ENCODE assay signal across 16 mouse cellular contexts in genomic region chr10:69268061-69268643, GRCm38 (mm10). TPM values are rescaled to one million over a fixed set of nuclear protein-coding genes. Genes with fewer than 3 reads are reported as not detected.
A peak's percentile ranks its signal among the peaks of the same experiment; 100 is the strongest.
DNase-seq lines count a peak whose midpoint lies in the region; ATAC-seq and TF ChIP-seq lines count a peak whose summit lies in the region.
"Had no signal": no experiment of that assay in that cellular context is flagged by ENCODE, and none has a peak within 500 bp of the region (broad histone marks: within the 10 kb centered on the region; RNA-seq: fewer than 3 reads in every experiment).

No protein-coding gene starts in this region.

- no peak for ATAC-seq in hindbrain, postnatal 0 days
- no peak for ATAC-seq in midbrain, embryonic 11.5 days (ENCODE audit: low FRiP score)
- no peak for ATAC-seq in midbrain, embryonic 16.5 days
- no peak for ATAC-seq in heart, postnatal 0 days (ENCODE audit: insufficient read depth, low read depth)
- ATAC-seq in stomach, postnatal 0 days (ENCODE audit: low FRiP score, low TSS enrichment): no peak
- ATAC-seq in forebrain, embryonic 14.5 days: no peak

- no peak overlapping the region for H3K9ac ChIP-seq in hindbrain, postnatal 0 days (replicated peaks; ENCODE audit: low read length)
- no peak overlapping the region for H3K9ac ChIP-seq in midbrain, embryonic 11.5 days (ENCODE audit: low read length)
- H3K9ac ChIP-seq in midbrain, embryonic 16.5 days (ENCODE audit: low read depth, low read length): no peak overlapping the region
- no peak overlapping the region for H3K9ac ChIP-seq in heart, postnatal 0 days (replicated peaks; ENCODE audit: low read depth, low read length)
- H3K9ac ChIP-seq in stomach, postnatal 0 days (ENCODE audit: low read length): no peak overlapping the region
- no peak overlapping the region for H3K9ac ChIP-seq in forebrain, embryonic 14.5 days (ENCODE audit: low read length)
- H3K9ac ChIP-seq: embryonic facial prominence, embryonic 15.5 days; forebrain, embryonic 12.5 days had no signal

- no peak for DNase-seq in hindbrain, embryonic 10.5 days (ENCODE audit: low spot score)
- DNase-seq in hindbrain, postnatal 0 days (ENCODE audit: low spot score): no peak
- peak; percentile 86 for DNase-seq in midbrain, embryonic 11.5 days (ENCODE audit: low spot score, missing footprints)
- DNase-seq in heart, postnatal 0 days (ENCODE audit: low spot score): no peak
- DNase-seq in stomach, postnatal 0 days (ENCODE audit: low spot score): no peak
- no peak for DNase-seq in forebrain, embryonic 14.5 days (ENCODE audit: low spot score)
- no peak for DNase-seq in cerebellum, postnatal 25 days
- DNase-seq: cerebellum, adult 11-12 months; lung, adult 2 months; right cerebral cortex, postnatal 25 days; thymus, adult 18-20 months had no signal

- H3K4me1 ChIP-seq in hindbrain, embryonic 10.5 days (replicated peaks): peaks cover 24% of the 10 kb centered on the region
- H3K4me1 ChIP-seq in hindbrain, postnatal 0 days (ENCODE audit: insufficient read depth, low read length): no peaks in the 10 kb centered on the region
- peaks cover 8% of the 10 kb centered on the region for H3K4me1 ChIP-seq in midbrain, embryonic 11.5 days (ENCODE audit: control insufficient read depth, insufficient read depth, low read length)
- peaks cover 5% of the 10 kb centered on the region; the same call in 1 of the 2 replicates for H3K4me1 ChIP-seq in midbrain, embryonic 16.5 days (ENCODE audit: control insufficient read depth, insufficient read depth, low read length)
- peaks cover 51% of the 10 kb centered on the region for H3K4me1 ChIP-seq in heart, postnatal 0 days (ENCODE audit: control insufficient read depth, insufficient read depth)
- H3K4me1 ChIP-seq in stomach, postnatal 0 days (replicated peaks; ENCODE audit: control insufficient read depth, insufficient read depth): peaks cover 3% of the 10 kb centered on the region; the same call in 1 of the 2 replicates
- no peaks in the 10 kb centered on the region for H3K4me1 ChIP-seq in forebrain, embryonic 14.5 days (ENCODE audit: control insufficient read depth, insufficient read depth, low read length)

- H3K36me3 ChIP-seq in hindbrain, embryonic 10.5 days: peaks cover 36% of the 10 kb centered on the region
- H3K36me3 ChIP-seq in hindbrain, postnatal 0 days (ENCODE audit: insufficient read depth, low read length): peaks cover 11% of the 10 kb centered on the region; the same call in 1 of the 2 replicates
- H3K36me3 ChIP-seq in midbrain, embryonic 11.5 days (ENCODE audit: control insufficient read depth, insufficient read depth, low read length): peaks cover 6% of the 10 kb centered on the region; the same call in 1 of the 2 replicates
- peaks cover 13% of the 10 kb centered on the region for H3K36me3 ChIP-seq in midbrain, embryonic 16.5 days (ENCODE audit: control insufficient read depth, insufficient read depth, low read length)
- H3K36me3 ChIP-seq in heart, postnatal 0 days (replicated peaks; ENCODE audit: control insufficient read depth, insufficient read depth, low read length): peaks cover 36% of the 10 kb centered on the region
- H3K36me3 ChIP-seq in stomach, postnatal 0 days (ENCODE audit: control insufficient read depth, insufficient read depth, low read length): peaks cover 14% of the 10 kb centered on the region
- H3K36me3 ChIP-seq in forebrain, embryonic 14.5 days (ENCODE audit: control insufficient read depth, insufficient read depth, low read length): peaks cover 19% of the 10 kb centered on the region
- H3K36me3 ChIP-seq: G1E had no signal

- no peak overlapping the region for H3K4me3 ChIP-seq in hindbrain, embryonic 10.5 days
- no peak overlapping the region for H3K4me3 ChIP-seq in hindbrain, postnatal 0 days (ENCODE audit: low read length)
- H3K4me3 ChIP-seq in midbrain, embryonic 11.5 days (ENCODE audit: low read depth, low read length): no peak overlapping the region
- no peak overlapping the region for H3K4me3 ChIP-seq in midbrain, embryonic 16.5 days (ENCODE audit: low read depth, low read length)
- no peak overlapping the region for H3K4me3 ChIP-seq in heart, postnatal 0 days (ENCODE audit: low read depth, low read length)
- no peak overlapping the region for H3K4me3 ChIP-seq in stomach, postnatal 0 days (ENCODE audit: low read depth, low read length)
- H3K4me3 ChIP-seq in forebrain, embryonic 14.5 days (ENCODE audit: low read depth, low read length): no peak overlapping the region
- H3K4me3 ChIP-seq: embryonic facial prominence, embryonic 15.5 days; forebrain, embryonic 12.5 days; left cerebral cortex, adult 2 months had no signal

- no peaks in the 10 kb centered on the region for H3K27me3 ChIP-seq in hindbrain, embryonic 10.5 days (ENCODE audit: insufficient read depth, poor library complexity, severe bottlenecking)
- H3K27me3 ChIP-seq in hindbrain, postnatal 0 days (ENCODE audit: insufficient read depth, low read length): no peaks in the 10 kb centered on the region
- no peaks in the 10 kb centered on the region for H3K27me3 ChIP-seq in midbrain, embryonic 11.5 days (ENCODE audit: control insufficient read depth, insufficient read depth, low read length)
- no peaks in the 10 kb centered on the region for H3K27me3 ChIP-seq in midbrain, embryonic 16.5 days (ENCODE audit: control insufficient read depth, insufficient read depth, low read depth, low read length)
- no peaks in the 10 kb centered on the region for H3K27me3 ChIP-seq in heart, postnatal 0 days (ENCODE audit: control insufficient read depth, insufficient read depth, low read length)
- no peaks in the 10 kb centered on the region for H3K27me3 ChIP-seq in stomach, postnatal 0 days (ENCODE audit: control insufficient read depth, insufficient read depth, low read length)
- H3K27me3 ChIP-seq in forebrain, embryonic 14.5 days (replicated peaks; ENCODE audit: control insufficient read depth, insufficient read depth, low read length): no peaks in the 10 kb centered on the region
- H3K27me3 ChIP-seq: embryonic facial prominence, embryonic 15.5 days; forebrain, embryonic 12.5 days had no signal

- TF ChIP-seq CTCF in hindbrain, postnatal 0 days (IDR thresholded peaks at IDR 0.05; ENCODE audit: low read depth): no peak
- TF ChIP-seq CTCF in heart, postnatal 0 days (IDR thresholded peaks at IDR 0.05; ENCODE audit: low read depth): no peak
- TF ChIP-seq CTCF in stomach, postnatal 0 days (IDR thresholded peaks at IDR 0.05; ENCODE audit: low read depth): no peak

- no peak for TF ChIP-seq EP300 in heart, postnatal 0 days (IDR thresholded peaks at IDR 0.05; ENCODE audit: low read depth)
- TF ChIP-seq EP300 in stomach, postnatal 0 days (optimal IDR thresholded peaks at IDR 0.05): no peak

- H3K4me2 ChIP-seq in hindbrain, postnatal 0 days (ENCODE audit: low read depth, low read length): no peak overlapping the region
- no peak overlapping the region for H3K4me2 ChIP-seq in midbrain, embryonic 11.5 days
- H3K4me2 ChIP-seq in midbrain, embryonic 16.5 days (ENCODE audit: low read length): no peak overlapping the region
- no peak overlapping the region for H3K4me2 ChIP-seq in heart, postnatal 0 days (ENCODE audit: low read depth, low read length)
- H3K4me2 ChIP-seq in stomach, postnatal 0 days (replicated peaks; ENCODE audit: low read depth): no peak overlapping the region
- H3K4me2 ChIP-seq in forebrain, embryonic 14.5 days (ENCODE audit: low read length): no peak overlapping the region
- H3K4me2 ChIP-seq: embryonic facial prominence, embryonic 15.5 days; forebrain, embryonic 12.5 days had no signal

- 46% methylated on average over 10 of the region's 10 CpGs for WGBS in hindbrain, embryonic 10.5 days
- 33% methylated on average over 10 of the region's 10 CpGs for WGBS in hindbrain, postnatal 0 days
- 28% methylated on average over 10 of the region's 10 CpGs for WGBS in midbrain, embryonic 11.5 days
- whole genome bisulfite sequencing in midbrain, embryonic 16.5 days: 23% methylated on average over 10 of the region's 10 CpGs
- WGBS in heart, postnatal 0 days: 42% methylated on average over 10 of the region's 10 CpGs
- 62% methylated on average over 10 of the region's 10 CpGs for WGBS in stomach, postnatal 0 days
- WGBS in forebrain, embryonic 14.5 days: 55% methylated on average over 10 of the region's 10 CpGs

- peaks cover 7% of the 10 kb centered on the region; the same call in 1 of the 2 replicates for H3K9me3 ChIP-seq in hindbrain, embryonic 10.5 days
- no peaks in the 10 kb centered on the region for H3K9me3 ChIP-seq in hindbrain, postnatal 0 days (ENCODE audit: low read length)
- no peaks in the 10 kb centered on the region; the same call in 1 of the 2 replicates for H3K9me3 ChIP-seq in midbrain, embryonic 11.5 days (ENCODE audit: control insufficient read depth, low read length)
- no peaks in the 10 kb centered on the region for H3K9me3 ChIP-seq in midbrain, embryonic 16.5 days (replicated peaks; ENCODE audit: control insufficient read depth, low read length, poor library complexity, severe bottlenecking)
- H3K9me3 ChIP-seq in heart, postnatal 0 days (replicated peaks; ENCODE audit: control insufficient read depth, low read length): no peaks in the 10 kb centered on the region
- no peaks in the 10 kb centered on the region for H3K9me3 ChIP-seq in stomach, postnatal 0 days (ENCODE audit: control insufficient read depth, low read length)
- H3K9me3 ChIP-seq in forebrain, embryonic 14.5 days (replicated peaks; ENCODE audit: control insufficient read depth, low read length): no peaks in the 10 kb centered on the region
- H3K9me3 ChIP-seq: embryonic facial prominence, embryonic 15.5 days; forebrain, embryonic 12.5 days had no signal

- peak overlapping the region; percentile 57; the same call in 1 of the 2 replicates for H3K27ac ChIP-seq in hindbrain, embryonic 10.5 days
- H3K27ac ChIP-seq in hindbrain, postnatal 0 days: no peak overlapping the region
- H3K27ac ChIP-seq in midbrain, embryonic 11.5 days (ENCODE audit: low read depth, low read length): no peak overlapping the region
- no peak overlapping the region for H3K27ac ChIP-seq in midbrain, embryonic 16.5 days (ENCODE audit: low read length)
- peak overlapping the region; percentile 49 for H3K27ac ChIP-seq in heart, postnatal 0 days (ENCODE audit: low read depth)
- 0 out of 2 replicates have a peak overlapping the region, but pooled peaks have one; percentile 35 for H3K27ac ChIP-seq in stomach, postnatal 0 days (replicated peaks)
- no peak overlapping the region for H3K27ac ChIP-seq in forebrain, embryonic 14.5 days (ENCODE audit: low read depth, low read length)
- H3K27ac ChIP-seq: embryonic facial prominence, embryonic 15.5 days; forebrain, embryonic 12.5 days; left cerebral cortex, adult 2 months had no signal

RNA-seq across cellular contexts. Expression of gene A930033H14Rik, which starts 55.3 kb away (rescaled TPM):
- 0.81 and 0.96 TPM in 2 replicates for polyA plus RNA-seq in hindbrain, embryonic 10.5 days (2016; fragmentation: Nextera tagmentation; extraction: Ambion mirVana)
- 0.47 and 0.61 TPM in 2 replicates for total RNA-seq in hindbrain, postnatal 0 days (2014; rRNA removed)
- polyA plus RNA-seq in hindbrain, postnatal 0 days (2015; fragmentation: Nextera tagmentation; extraction: Ambion mirVana): 1.4 TPM in 2 replicates
- polyA plus RNA-seq in midbrain, embryonic 11.5 days (2014; fragmentation: Nextera tagmentation; extraction: Ambion mirVana): 0.82 and 0.91 TPM in 2 replicates
- 1.3 and 1.5 TPM in 2 replicates for polyA plus RNA-seq in midbrain, embryonic 16.5 days (2015; fragmentation: Nextera tagmentation; extraction: Ambion mirVana)
- total RNA-seq in heart, postnatal 0 days (2014; rRNA removed; ENCODE audit: low replicate concordance): 1.5 and 1.7 TPM in 2 replicates
- 2.2 and 2.3 TPM in 2 replicates for polyA plus RNA-seq in heart, postnatal 0 days (2015; fragmentation: Nextera tagmentation; extraction: Ambion mirVana)
- polyA plus RNA-seq in stomach, postnatal 0 days (2015; fragmentation: Nextera tagmentation; extraction: Ambion mirVana): 1.2 and 1.5 TPM in 2 replicates
- 0.71 and 1.0 TPM in 2 replicates for polyA plus RNA-seq in forebrain, embryonic 14.5 days (2014; fragmentation: Nextera tagmentation; extraction: Ambion mirVana)
- polyA plus RNA-seq: G1E had no signal

Comparison
In these comparisons a context has a peak if more than half of its experiments do, and no peak if none do; other contexts are left out.
1. H3K27ac ChIP-seq: peak in hindbrain, embryonic 10.5 days (single experiment), heart, postnatal 0 days (single experiment) and stomach, postnatal 0 days (single experiment); none in hindbrain, postnatal 0 days (single experiment), midbrain, embryonic 11.5 days (single experiment), midbrain, embryonic 16.5 days (single experiment) and forebrain, embryonic 14.5 days (single experiment).